9 mouse cellular contexts compared by ENCODE assay signal in the genomic region with DNA sequence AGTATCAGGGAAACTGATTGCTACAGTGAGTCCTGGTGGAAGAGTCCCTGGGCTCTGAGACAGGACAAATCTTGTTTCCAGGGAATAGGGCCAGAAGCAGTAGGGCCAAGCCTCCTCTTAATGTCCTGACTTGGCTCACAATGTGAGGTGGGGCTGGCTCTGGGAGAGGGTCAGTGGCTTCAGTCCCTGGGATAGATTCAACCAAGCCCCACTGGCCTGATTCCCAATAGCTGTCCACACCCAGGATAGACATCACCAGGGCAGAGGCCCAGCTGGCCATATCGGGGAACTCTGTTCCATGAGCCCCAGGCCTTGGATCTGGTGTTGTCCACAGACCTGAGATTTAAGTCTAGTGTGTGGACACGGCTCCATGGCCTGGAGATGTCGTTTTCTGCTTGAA. TPM values are rescaled to one million over a fixed set of nuclear protein-coding genes. Genes with fewer than 3 reads are reported as not detected.
A peak's percentile ranks its signal among the peaks of the same experiment; 100 is the strongest.
DNase-seq lines count a peak whose midpoint lies in the region; ATAC-seq and TF ChIP-seq lines count a peak whose summit lies in the region.
"Had no signal": no experiment of that assay in that cellular context is flagged by ENCODE, and none has a peak within 500 bp of the region (broad histone marks: within the 10 kb centered on the region; RNA-seq: fewer than 3 reads in every experiment).

No protein-coding gene starts in this region.

- WGBS in liver, adult 2 months: 31% methylated on average over 3 of the region's 3 CpGs
- 50% methylated on average over 3 of the region's 3 CpGs for WGBS in liver, embryonic 12.5 days (ENCODE audit: insufficient replicate concordance)
- WGBS in stomach, postnatal 0 days: 58% methylated on average over 3 of the region's 3 CpGs

- no peaks in the 10 kb centered on the region for H3K27me3 ChIP-seq in liver, adult 2 months (ENCODE audit: control insufficient read depth, insufficient read depth, low read length)
- peaks cover 36% of the 10 kb centered on the region for H3K27me3 ChIP-seq in liver, embryonic 12.5 days (replicated peaks)
- no peaks in the 10 kb centered on the region for H3K27me3 ChIP-seq in stomach, postnatal 0 days (ENCODE audit: control insufficient read depth, insufficient read depth, low read length)

- no peak overlapping the region for H3K9ac ChIP-seq in liver, adult 2 months (ENCODE audit: low read depth, low read length)
- no peak overlapping the region for H3K9ac ChIP-seq in liver, embryonic 12.5 days
- H3K9ac ChIP-seq in stomach, postnatal 0 days (ENCODE audit: low read length): no peak overlapping the region
- H3K9ac ChIP-seq: hindbrain, embryonic 15.5 days; liver, embryonic 14.5 days had no signal

- peaks cover 13% of the 10 kb centered on the region for H3K4me1 ChIP-seq in liver, adult 2 months (ENCODE audit: control insufficient read depth, insufficient read depth, low read length)
- peaks cover 16% of the 10 kb centered on the region; the same call in 1 of the 2 replicates for H3K4me1 ChIP-seq in liver, embryonic 12.5 days
- H3K4me1 ChIP-seq in stomach, postnatal 0 days (replicated peaks; ENCODE audit: control insufficient read depth, insufficient read depth): peaks cover 23% of the 10 kb centered on the region

- H3K4me3 ChIP-seq in liver, adult 2 months (ENCODE audit: insufficient read depth, low read depth, low read length): no peak overlapping the region
- H3K4me3 ChIP-seq in liver, embryonic 12.5 days: no peak overlapping the region
- no peak overlapping the region for H3K4me3 ChIP-seq in stomach, postnatal 0 days (ENCODE audit: low read depth, low read length)
- H3K4me3 ChIP-seq: hindbrain, embryonic 15.5 days had no signal

- H3K4me2 ChIP-seq in liver, embryonic 12.5 days: no peak overlapping the region
- H3K4me2 ChIP-seq in stomach, postnatal 0 days (replicated peaks; ENCODE audit: low read depth): no peak overlapping the region
- H3K4me2 ChIP-seq: hindbrain, embryonic 15.5 days had no signal

- no peaks in the 10 kb centered on the region for H3K9me3 ChIP-seq in liver, embryonic 12.5 days (replicated peaks)
- H3K9me3 ChIP-seq in stomach, postnatal 0 days (ENCODE audit: control insufficient read depth, low read length): no peaks in the 10 kb centered on the region
- H3K9me3 ChIP-seq: hindbrain, embryonic 15.5 days had no signal

- no peaks in the 10 kb centered on the region for H3K79me2 ChIP-seq in liver, adult 2 months (ENCODE audit: control insufficient read depth, insufficient read depth, low read length)

- peak overlapping the region; percentile 77 for H3K27ac ChIP-seq in liver, adult 2 months (replicated peaks; ENCODE audit: insufficient read depth, low read depth, low read length)
- H3K27ac ChIP-seq in liver, embryonic 12.5 days: no peak overlapping the region
- peak overlapping the region; percentile 79 for H3K27ac ChIP-seq in stomach, postnatal 0 days (replicated peaks)
- H3K27ac ChIP-seq: hindbrain, embryonic 15.5 days; liver, embryonic 14.5 days had no signal

- ATAC-seq in liver, embryonic 12.5 days: no peak
- peak; percentile 30; the same call in 1 of the 2 replicates for ATAC-seq in stomach, postnatal 0 days (ENCODE audit: low FRiP score, low TSS enrichment)

- no peak for TF ChIP-seq POLR2A in liver, adult 2 months (IDR thresholded peaks at IDR 0.05; ENCODE audit: extremely low read depth, insufficient read depth, low read length)

- no peaks in the 10 kb centered on the region for H3K36me3 ChIP-seq in liver, adult 2 months (ENCODE audit: control insufficient read depth, insufficient read depth, low read length)
- no peaks in the 10 kb centered on the region for H3K36me3 ChIP-seq in liver, embryonic 12.5 days
- no peaks in the 10 kb centered on the region for H3K36me3 ChIP-seq in stomach, postnatal 0 days (ENCODE audit: control insufficient read depth, insufficient read depth, low read length)
- H3K36me3 ChIP-seq: hindbrain, embryonic 15.5 days had no signal

- DNase-seq in liver, adult 2 months (ENCODE audit: extremely low read depth, low read depth, low spot score): peak; percentile 88
- peak; percentile 86 to 93 for DNase-seq in gastrocnemius, postnatal 36 days
- peak; percentile 92 for DNase-seq in heart, postnatal 4 days
- DNase-seq in stomach, postnatal 0 days (ENCODE audit: low spot score): peak; percentile 26
- DNase-seq in left cerebral cortex, adult 8-10 months (ENCODE audit: low spot score in 2 of 2): no peak
- no peak for DNase-seq in thymus, postnatal 25 days

- intact Hi-C loops in gastrocnemius, postnatal 36 days (cut with DNase I): no loop called here

- TF ChIP-seq EP300 in stomach, postnatal 0 days (optimal IDR thresholded peaks at IDR 0.05): no peak

- no peak for TF ChIP-seq CTCF in liver, adult 2 months (IDR thresholded peaks at IDR 0.05; ENCODE audit: low read depth, low read length)
- TF ChIP-seq CTCF in stomach, postnatal 0 days (IDR thresholded peaks at IDR 0.05; ENCODE audit: low read depth): no peak

RNA-seq across cellular contexts. Expression of gene Gsn, which starts 21.5 kb away (rescaled TPM):
- 16.9 and 22.8 TPM in 2 replicates for total RNA-seq in liver, adult 2 months (2014; rRNA removed)
- 20.9 and 22.5 TPM in 2 replicates for polyA plus RNA-seq in liver, adult 2 months (2012; rRNA removed)
- polyA plus RNA-seq in liver, embryonic 12.5 days (2016; fragmentation: Nextera tagmentation; extraction: Ambion mirVana): 76.8 and 80.4 TPM in 2 replicates
- 100 to 1,000 TPM; 396 to 415 TPM for total RNA-seq in gastrocnemius, postnatal 36 days (2021)
- 100 to 1,000 TPM; 164 to 171 TPM for total RNA-seq in heart, postnatal 4 days (2021)
- 398 and 433 TPM in 2 replicates for polyA plus RNA-seq in stomach, postnatal 0 days (2015; fragmentation: Nextera tagmentation; extraction: Ambion mirVana)
- total RNA-seq in left cerebral cortex, adult 8-10 months (2022): 10 to 100 TPM; 49.8 to 64.6 (median 59.3) TPM

RNA-seq across cellular contexts. Expression of gene Stom, which starts 59.1 kb away (rescaled TPM):
- 42.4 and 46.7 TPM in 2 replicates for total RNA-seq in liver, adult 2 months (2014; rRNA removed)
- polyA plus RNA-seq in liver, adult 2 months (2012; rRNA removed): 34.2 and 40.3 TPM in 2 replicates
- 134 TPM in 2 replicates for polyA plus RNA-seq in liver, embryonic 12.5 days (2016; fragmentation: Nextera tagmentation; extraction: Ambion mirVana)
- 10 to 100 TPM; 18.4 to 20.7 TPM for total RNA-seq in gastrocnemius, postnatal 36 days (2021)
- total RNA-seq in heart, postnatal 4 days (2021): 10 to 100 TPM; 48.1 to 52.2 TPM
- polyA plus RNA-seq in stomach, postnatal 0 days (2015; fragmentation: Nextera tagmentation; extraction: Ambion mirVana): 53.5 and 56.9 TPM in 2 replicates
- total RNA-seq in left cerebral cortex, adult 8-10 months (2022): 10 to 100 TPM in 2 of 4 experiments, 1 to 10 TPM in 2; 9.5 to 12.0 (median 10.4) TPM

Comparison
In these comparisons a context has a peak if more than half of its experiments do, and no peak if none do; other contexts are left out.
1. DNase-seq: peak in liver, adult 2 months (single experiment), gastrocnemius, postnatal 36 days (2 of 2), heart, postnatal 4 days (single experiment) and stomach, postnatal 0 days (single experiment); none in left cerebral cortex, adult 8-10 months (0 of 2) and thymus, postnatal 25 days (single experiment).